Comparison of ENCODE assay signal across 10 mouse cellular contexts in genomic region chr12:29356681-29357397, GRCm38 (mm10).
DNase-seq lines count a peak whose midpoint lies in the region; ATAC-seq and TF ChIP-seq lines count a peak whose summit lies in the region.
"Had no signal": no experiment of that assay in that cellular context is flagged by ENCODE, and none has a peak within 500 bp of the region (broad histone marks: within the 10 kb centered on the region; RNA-seq: fewer than 3 reads in every experiment).

No protein-coding gene starts in this region.

- TF ChIP-seq CTCF in liver, postnatal 0 days (IDR thresholded peaks at IDR 0.05; ENCODE audit: low read depth): no peak

- H3K4me3 ChIP-seq in kidney, embryonic 15.5 days (replicated peaks): no peak overlapping the region
- no peak overlapping the region for H3K4me3 ChIP-seq in embryonic facial prominence, embryonic 12.5 days
- H3K4me3 ChIP-seq in intestine, embryonic 16.5 days (ENCODE audit: low read length): no peak overlapping the region
- no peak overlapping the region for H3K4me3 ChIP-seq in liver, postnatal 0 days (ENCODE audit: low read depth, low read length)

- no peak for DNase-seq in kidney, postnatal 36 days
- DNase-seq in retina, embryonic 14.5 days (ENCODE audit: low spot score): peak; percentile 72
- DNase-seq in liver, postnatal 0 days: no peak
- no peak for DNase-seq in kidney, adult 9 months
- DNase-seq in gastrocnemius, postnatal 14 days: no peak

- no peak overlapping the region for H3K4me2 ChIP-seq in kidney, embryonic 15.5 days
- H3K4me2 ChIP-seq in embryonic facial prominence, embryonic 12.5 days (replicated peaks): 0 out of 2 replicates have a peak overlapping the region, but pooled peaks have one; percentile 9
- H3K4me2 ChIP-seq in intestine, embryonic 16.5 days (ENCODE audit: low read depth, low read length): no peak overlapping the region
- H3K4me2 ChIP-seq in liver, postnatal 0 days (ENCODE audit: low read depth, low read length): no peak overlapping the region
- H3K4me2 ChIP-seq: heart, embryonic 11.5 days had no signal

- H3K9me3 ChIP-seq in kidney, embryonic 15.5 days (replicated peaks): no peaks in the 10 kb centered on the region
- no peaks in the 10 kb centered on the region for H3K9me3 ChIP-seq in embryonic facial prominence, embryonic 12.5 days
- H3K9me3 ChIP-seq in intestine, embryonic 16.5 days (ENCODE audit: control insufficient read depth, low read length): no peaks in the 10 kb centered on the region
- no peaks in the 10 kb centered on the region for H3K9me3 ChIP-seq in liver, postnatal 0 days (ENCODE audit: low read length)

- peak; percentile 47 for ATAC-seq in kidney, embryonic 15.5 days (replicated peaks; ENCODE audit: low FRiP score)
- ATAC-seq in embryonic facial prominence, embryonic 12.5 days (ENCODE audit: insufficient number of reproducible peaks, insufficient read depth, low FRiP score, low TSS enrichment): peak; percentile 83
- 0 out of 2 replicates have a peak, but pooled peaks have one; percentile 40 for ATAC-seq in intestine, embryonic 16.5 days
- ATAC-seq in liver, postnatal 0 days: no peak

- TF ChIP-seq EP300 in liver, postnatal 0 days (IDR thresholded peaks at IDR 0.05; ENCODE audit: low read depth): no peak

- H3K9ac ChIP-seq in kidney, embryonic 15.5 days: no peak overlapping the region
- H3K9ac ChIP-seq in embryonic facial prominence, embryonic 12.5 days: 0 out of 2 replicates have a peak overlapping the region, but pooled peaks have one; percentile 24
- no peak overlapping the region for H3K9ac ChIP-seq in intestine, embryonic 16.5 days (ENCODE audit: low read depth, low read length)
- no peak overlapping the region for H3K9ac ChIP-seq in liver, postnatal 0 days (replicated peaks)

- H3K27me3 ChIP-seq in kidney, embryonic 15.5 days: no peaks in the 10 kb centered on the region
- no peaks in the 10 kb centered on the region for H3K27me3 ChIP-seq in embryonic facial prominence, embryonic 12.5 days
- no peaks in the 10 kb centered on the region for H3K27me3 ChIP-seq in intestine, embryonic 16.5 days (replicated peaks; ENCODE audit: control insufficient read depth, insufficient read depth, low read length)
- no peaks in the 10 kb centered on the region for H3K27me3 ChIP-seq in liver, postnatal 0 days (ENCODE audit: insufficient read depth, low read length)

- H3K27ac ChIP-seq in kidney, embryonic 15.5 days: no peak overlapping the region
- 0 out of 2 replicates have a peak overlapping the region, but pooled peaks have one; percentile 50 for H3K27ac ChIP-seq in embryonic facial prominence, embryonic 12.5 days
- H3K27ac ChIP-seq in intestine, embryonic 16.5 days (ENCODE audit: low read length): no peak overlapping the region
- H3K27ac ChIP-seq in liver, postnatal 0 days (ENCODE audit: low read depth): no peak overlapping the region

- 26% methylated on average over 11 of the region's 11 CpGs for WGBS in kidney, embryonic 15.5 days
- 9% methylated on average over 11 of the region's 11 CpGs for WGBS in embryonic facial prominence, embryonic 12.5 days
- 23% methylated on average over 11 of the region's 11 CpGs for WGBS in intestine, embryonic 16.5 days
- WGBS in liver, postnatal 0 days (ENCODE audit: insufficient replicate concordance): 33% methylated on average over 11 of the region's 11 CpGs

- intact Hi-C loops in gastrocnemius, postnatal 14 days (cut with DNase I; ENCODE audit: low total_unique reads): no loop called here

- peaks cover 28% of the 10 kb centered on the region for H3K4me1 ChIP-seq in kidney, embryonic 15.5 days
- peaks cover 16% of the 10 kb centered on the region; the same call in 1 of the 2 replicates for H3K4me1 ChIP-seq in embryonic facial prominence, embryonic 12.5 days
- H3K4me1 ChIP-seq in intestine, embryonic 16.5 days (ENCODE audit: control insufficient read depth, insufficient read depth, low read length): no peaks in the 10 kb centered on the region
- H3K4me1 ChIP-seq in liver, postnatal 0 days (ENCODE audit: insufficient read depth): no peaks in the 10 kb centered on the region

- no peaks in the 10 kb centered on the region for H3K36me3 ChIP-seq in kidney, embryonic 15.5 days
- H3K36me3 ChIP-seq in embryonic facial prominence, embryonic 12.5 days: no peaks in the 10 kb centered on the region
- H3K36me3 ChIP-seq in intestine, embryonic 16.5 days (ENCODE audit: control insufficient read depth, insufficient read depth, low read length): no peaks in the 10 kb centered on the region
- H3K36me3 ChIP-seq in liver, postnatal 0 days (replicated peaks; ENCODE audit: insufficient read depth, low read length): no peaks in the 10 kb centered on the region
- H3K36me3 ChIP-seq: G1E had no signal
